Mouse (Mus musculus) limb, embryonic 10.5 days (tissue): ENCODE measurements at regions not wholly inside any gene's neighbourhood (a gene's known extent, or its start where the extent isn't known, plus 50 kb on each side); places are given as distances from the start of the nearest gene placed in this dataset.

Experiments
- DNase-seq: peaks from one replicate; pipeline ENCODE4 v3.0.0-alpha.2; 2017; ENCODE audit warnings: low spot score
- H3K27ac ChIP-seq: fragments of 300-500 bp; sonication (generic); 2 replicates; pipeline ENCODE4 v1.5.1; 2016; ENCODE audit warnings: mild to moderate bottlenecking
- H3K27me3 ChIP-seq: fragments of 300-500 bp; sonication (generic); 2 replicates; pipeline ENCODE4 v1.6.1; 2016; ENCODE audit warnings: low read depth, mild to moderate bottlenecking; ENCODE audit not compliant: poor library complexity, severe bottlenecking
- H3K36me3 ChIP-seq: fragments of 300-500 bp; sonication (generic); 2 replicates; pipeline ENCODE4 v1.6.1; 2016; ENCODE audit warnings: mild to moderate bottlenecking, moderate library complexity
- H3K4me1 ChIP-seq: fragments of 300-500 bp; sonication (generic); 2 replicates; pipeline ENCODE4 v1.6.1; 2016
- H3K4me3 ChIP-seq: fragments of 300-500 bp; sonication (generic); 2 replicates; pipeline ENCODE4 v1.5.1; 2016; ENCODE audit warnings: mild to moderate bottlenecking, moderate library complexity
- H3K9me3 ChIP-seq: fragments of 300-500 bp; sonication (generic); replicated peaks from 2 replicates; pipeline ENCODE4 v1.6.1; 2016; ENCODE audit warnings: mild to moderate bottlenecking
- WGBS: fragments of 180-500 bp; shearing (Covaris S2); methylation state at CpG from one replicate; pipeline ENCODE4 v1.1.7; 2016; 5-methylcytosine and 5-hydroxymethylcytosine counted together

DNA sequence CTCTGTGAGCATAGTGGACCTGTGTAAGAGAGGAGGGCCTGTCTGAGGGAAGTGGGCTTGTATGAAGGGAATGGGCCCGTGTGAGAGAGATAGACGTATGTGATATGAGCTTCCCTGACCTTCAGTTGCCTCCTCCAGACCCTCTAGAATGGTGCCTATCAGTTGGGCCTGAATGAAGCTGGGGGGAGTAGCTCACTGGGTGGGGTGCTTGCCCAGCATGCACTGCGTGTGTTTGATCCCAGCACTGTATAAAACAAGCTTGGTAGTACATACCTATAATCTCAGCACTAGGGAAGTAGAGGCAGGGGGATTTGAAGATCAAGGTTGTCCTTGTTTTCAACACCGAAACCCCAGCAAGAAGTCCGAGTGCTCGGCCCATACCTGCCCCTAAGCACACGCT, 120.1 kb downstream of the Inhbb start:
- H3K9me3 ChIP-seq = no peaks in the 10 kb centered on the region
- DNase-seq = no peak
- no peak overlapping the region for H3K4me3 ChIP-seq
- 88% methylated on average over 7 of the region's 7 CpGs for WGBS
- H3K27me3 ChIP-seq = peaks cover 14% of the 10 kb centered on the region; the same call in 1 of the 2 replicates
- no peaks in the 10 kb centered on the region for H3K36me3 ChIP-seq
- H3K4me1 ChIP-seq = peaks cover 20% of the 10 kb centered on the region
- no peak overlapping the region for H3K27ac ChIP-seq

DNA sequence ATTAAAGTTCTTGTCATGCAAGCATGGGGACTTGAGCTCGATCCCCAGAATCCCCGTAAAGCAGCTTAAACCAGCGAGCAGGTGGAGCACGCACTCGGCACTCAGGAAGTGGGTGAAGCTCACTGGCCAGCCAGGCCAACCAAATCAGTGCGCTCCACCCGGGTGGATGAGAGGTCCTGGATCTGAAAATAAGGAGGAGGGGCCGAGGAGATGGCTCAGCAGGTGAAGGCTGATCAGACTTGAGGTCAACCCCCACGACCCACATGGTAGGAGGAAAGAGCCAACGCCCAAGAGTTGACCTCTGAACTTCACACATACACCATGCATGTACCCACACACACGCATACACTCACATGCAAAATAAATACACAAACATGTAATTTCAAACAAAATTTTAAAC, 120.8 kb downstream of the Inhbb start:
- peaks cover 20% of the 10 kb centered on the region for H3K4me1 ChIP-seq
- H3K27ac ChIP-seq = no peak overlapping the region
- H3K4me3 ChIP-seq = no peak overlapping the region
- no peaks in the 10 kb centered on the region for H3K9me3 ChIP-seq
- no peak for DNase-seq
- H3K36me3 ChIP-seq = no peaks in the 10 kb centered on the region
- H3K27me3 ChIP-seq = peaks cover 11% of the 10 kb centered on the region; the same call in 1 of the 2 replicates
- WGBS = 89% methylated on average over 11 of the region's 11 CpGs

DNA sequence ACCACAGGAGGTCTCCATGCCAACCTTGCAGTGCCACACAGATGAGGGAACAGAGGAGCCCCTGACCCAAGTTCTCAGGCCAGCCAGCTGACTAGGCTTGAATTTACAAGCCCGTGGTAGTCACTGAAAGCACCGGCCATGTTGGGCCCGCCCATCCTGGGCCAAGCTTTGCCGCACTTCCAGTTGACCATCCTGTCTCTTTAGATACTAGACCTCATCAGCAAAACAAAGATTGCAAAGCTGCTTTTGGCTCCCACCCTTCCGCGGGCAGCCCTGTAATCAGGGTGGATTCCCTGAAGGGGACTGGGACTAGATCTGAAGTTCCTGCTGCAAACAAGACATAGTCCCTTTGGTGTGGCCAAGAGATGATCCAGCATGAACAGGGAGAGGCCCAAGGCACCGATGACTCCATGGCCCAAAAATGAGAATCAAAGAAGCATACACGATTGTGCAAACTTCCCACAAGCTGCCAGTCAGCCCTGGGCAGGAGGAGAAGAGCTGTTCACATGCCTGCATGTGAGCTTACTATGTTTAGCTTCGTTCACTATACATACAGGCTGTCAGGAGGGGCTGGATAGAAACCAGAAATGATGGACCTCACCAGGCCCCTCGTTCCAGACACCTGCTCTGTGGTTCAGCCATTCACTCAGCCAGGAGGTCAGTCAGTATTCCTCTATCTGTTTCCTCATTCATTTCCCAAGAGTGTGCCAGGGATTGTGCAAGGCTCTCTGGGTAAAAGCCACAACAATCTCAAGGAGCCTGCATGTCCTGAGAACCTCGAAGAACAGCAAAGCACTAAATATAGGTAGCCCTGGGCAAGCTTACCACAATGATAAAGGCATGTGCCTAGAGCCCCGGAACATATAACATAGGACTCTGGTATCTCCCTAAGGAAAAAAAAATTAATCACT, 122.0 kb downstream of the Inhbb start:
- H3K27ac ChIP-seq = no peak overlapping the region
- H3K27me3 ChIP-seq = peaks cover 8% of the 10 kb centered on the region; the same call in 1 of the 2 replicates
- H3K4me3 ChIP-seq = no peak overlapping the region
- H3K36me3 ChIP-seq = no peaks in the 10 kb centered on the region
- 84% methylated on average over 12 of the region's 12 CpGs for WGBS
- H3K4me1 ChIP-seq = peaks cover 11% of the 10 kb centered on the region
- H3K9me3 ChIP-seq = no peaks in the 10 kb centered on the region
- DNase-seq = no peak

DNA sequence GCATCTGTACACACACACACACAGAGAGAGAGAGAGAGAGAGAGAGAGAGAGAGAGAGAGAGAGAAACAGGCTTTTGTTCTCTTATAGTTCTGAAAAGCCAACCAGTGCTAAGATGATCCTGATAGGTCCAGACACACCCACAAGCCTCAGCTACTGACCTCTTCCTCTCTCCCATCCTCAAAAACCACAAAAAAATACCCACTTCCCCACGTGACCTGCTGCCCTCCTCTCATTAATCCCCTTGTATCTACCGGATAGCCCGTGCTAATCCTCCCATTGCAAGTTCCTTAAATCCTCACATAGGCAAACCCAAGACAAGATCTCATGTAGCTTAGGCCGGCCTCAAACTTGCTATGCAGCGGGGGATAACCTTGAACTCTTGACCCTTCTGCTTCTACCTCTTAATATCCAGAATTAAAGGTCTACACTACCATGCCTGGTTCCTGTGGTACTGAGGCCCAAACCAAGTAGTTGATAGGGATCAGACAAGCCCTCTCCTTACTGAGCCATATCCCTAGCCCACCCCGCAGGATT, 123.3 kb downstream of the Inhbb start:
- H3K27me3 ChIP-seq = no peaks in the 10 kb centered on the region
- H3K36me3 ChIP-seq = no peaks in the 10 kb centered on the region
- no peak for DNase-seq
- WGBS = 88% methylated on average over 6 of the region's 6 CpGs
- no peak overlapping the region for H3K27ac ChIP-seq
- H3K4me1 ChIP-seq = no peaks in the 10 kb centered on the region
- H3K9me3 ChIP-seq = no peaks in the 10 kb centered on the region
- H3K4me3 ChIP-seq = no peak overlapping the region

DNA sequence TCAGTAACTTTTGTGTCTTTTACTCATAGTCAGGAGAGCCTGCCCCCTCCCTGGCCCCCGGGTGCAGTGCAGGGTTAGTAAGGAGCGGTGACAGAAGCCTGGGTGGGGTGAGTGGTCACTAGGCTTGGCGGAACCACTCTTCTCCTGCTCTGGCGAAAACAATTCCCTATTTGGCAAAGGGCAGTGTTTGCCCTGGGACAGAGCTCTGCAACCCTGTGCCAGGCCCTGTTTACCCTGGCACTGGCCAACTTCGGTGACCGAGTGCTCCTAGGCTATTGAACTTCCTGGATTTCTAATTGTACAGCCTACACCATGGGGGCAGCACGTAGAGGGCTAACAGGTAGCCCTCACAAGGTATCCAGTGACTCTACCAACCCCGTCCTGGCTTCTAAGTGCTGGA, 126.9 kb downstream of the Inhbb start:
- H3K27ac ChIP-seq = no peak overlapping the region
- WGBS = 92% methylated on average over 8 of the region's 8 CpGs
- DNase-seq = no peak
- no peaks in the 10 kb centered on the region for H3K9me3 ChIP-seq
- H3K36me3 ChIP-seq = no peaks in the 10 kb centered on the region
- H3K4me1 ChIP-seq = no peaks in the 10 kb centered on the region
- H3K4me3 ChIP-seq = no peak overlapping the region
- no peaks in the 10 kb centered on the region for H3K27me3 ChIP-seq

DNA sequence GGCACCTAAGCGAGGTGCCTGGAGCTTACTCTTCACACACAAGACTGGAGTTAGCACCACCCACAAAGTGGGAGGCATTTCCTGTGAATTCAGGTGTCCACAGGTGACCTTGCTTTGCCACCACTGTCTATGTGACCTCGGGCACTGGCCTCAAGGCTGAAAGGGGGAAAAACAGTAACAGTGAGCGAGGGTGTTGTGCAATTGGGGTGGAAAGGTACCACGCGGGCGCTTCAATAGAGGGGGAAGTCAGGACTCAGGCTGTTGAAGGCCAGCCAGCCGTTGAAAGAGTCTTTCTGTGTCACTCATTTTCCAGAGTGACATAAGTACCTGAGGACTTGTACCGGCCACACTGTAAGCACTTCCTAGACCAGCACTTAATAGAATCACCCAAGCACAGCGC, 128.2 kb downstream of the Inhbb start:
- no peaks in the 10 kb centered on the region for H3K4me1 ChIP-seq
- no peak for DNase-seq
- no peak overlapping the region for H3K27ac ChIP-seq
- no peaks in the 10 kb centered on the region for H3K36me3 ChIP-seq
- H3K9me3 ChIP-seq = no peaks in the 10 kb centered on the region
- WGBS = 90% methylated on average over 9 of the region's 9 CpGs
- H3K4me3 ChIP-seq = no peak overlapping the region
- H3K27me3 ChIP-seq = no peaks in the 10 kb centered on the region

DNA sequence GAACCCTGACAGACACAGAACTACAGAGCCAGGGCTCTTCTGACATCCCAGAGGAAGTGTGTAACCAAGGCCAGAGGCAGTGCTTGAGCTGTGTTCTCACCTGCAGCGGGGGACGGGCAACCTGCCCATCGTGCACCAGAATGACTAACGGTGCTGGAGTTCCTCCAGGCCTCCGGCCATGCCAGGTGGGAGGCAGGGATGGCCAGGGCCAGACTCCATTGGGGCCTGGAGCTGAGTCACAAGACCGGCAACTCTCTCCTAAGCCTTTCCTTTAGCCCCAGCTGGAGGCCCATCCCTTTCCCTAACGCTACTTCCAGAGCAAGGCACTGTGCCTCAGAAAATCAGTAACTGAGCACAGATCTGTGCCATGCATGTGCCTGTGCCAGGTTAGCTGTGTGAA, 129.8 kb downstream of the Inhbb start:
- Histone ChIP-seq H3K27ac (no peak overlapping the region), H3K4me3 (no peak overlapping the region), H3K4me1 (no peaks in the 10 kb centered on the region), H3K27me3 (no peaks in the 10 kb centered on the region), H3K36me3 (no peaks in the 10 kb centered on the region), H3K9me3 (no peaks in the 10 kb centered on the region)
- WGBS = 78% methylated on average over 7 of the region's 7 CpGs
- no peak for DNase-seq

DNA sequence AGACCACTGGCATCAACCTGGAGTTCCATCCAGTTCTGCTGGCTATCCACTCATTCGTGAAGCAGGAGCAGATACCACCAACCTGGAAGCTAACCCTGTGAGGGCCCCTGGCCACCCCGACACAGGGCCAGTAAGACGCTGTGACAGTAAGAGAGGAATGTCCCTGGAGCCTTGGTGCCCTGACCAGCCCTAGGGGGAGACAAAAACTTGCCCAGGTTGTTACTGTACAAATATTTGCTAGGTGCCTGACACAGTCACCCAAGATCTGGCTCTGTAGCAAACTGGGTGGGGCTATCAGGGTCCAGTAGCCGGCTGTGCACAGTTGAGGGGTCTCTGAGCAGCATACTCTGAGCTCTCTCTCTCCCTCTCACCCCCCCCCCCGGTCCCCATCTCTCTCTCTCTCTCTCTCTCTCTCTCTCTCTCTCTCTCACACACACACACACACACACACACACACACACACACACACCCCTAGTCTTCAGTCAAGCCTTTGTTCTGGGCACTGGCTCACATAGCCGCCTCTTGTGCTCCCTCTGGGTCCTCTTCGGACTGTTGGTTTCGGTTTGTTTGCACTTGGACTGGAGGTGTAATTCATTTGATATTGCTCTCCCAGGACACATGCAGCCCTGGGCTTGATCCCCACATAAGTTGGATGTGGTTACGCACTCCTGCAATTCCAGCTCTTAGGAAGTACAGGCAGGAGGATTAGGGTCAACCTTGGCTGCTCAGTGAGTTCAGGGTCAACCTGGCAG, 131.7 kb downstream of the Inhbb start:
- H3K36me3 ChIP-seq = no peaks in the 10 kb centered on the region
- WGBS = 87% methylated on average over 8 of the region's 9 CpGs
- no peak overlapping the region for H3K4me3 ChIP-seq
- H3K27ac ChIP-seq = no peak overlapping the region
- no peak for DNase-seq
- no peaks in the 10 kb centered on the region for H3K4me1 ChIP-seq
- H3K9me3 ChIP-seq = no peaks in the 10 kb centered on the region
- no peaks in the 10 kb centered on the region for H3K27me3 ChIP-seq

DNA sequence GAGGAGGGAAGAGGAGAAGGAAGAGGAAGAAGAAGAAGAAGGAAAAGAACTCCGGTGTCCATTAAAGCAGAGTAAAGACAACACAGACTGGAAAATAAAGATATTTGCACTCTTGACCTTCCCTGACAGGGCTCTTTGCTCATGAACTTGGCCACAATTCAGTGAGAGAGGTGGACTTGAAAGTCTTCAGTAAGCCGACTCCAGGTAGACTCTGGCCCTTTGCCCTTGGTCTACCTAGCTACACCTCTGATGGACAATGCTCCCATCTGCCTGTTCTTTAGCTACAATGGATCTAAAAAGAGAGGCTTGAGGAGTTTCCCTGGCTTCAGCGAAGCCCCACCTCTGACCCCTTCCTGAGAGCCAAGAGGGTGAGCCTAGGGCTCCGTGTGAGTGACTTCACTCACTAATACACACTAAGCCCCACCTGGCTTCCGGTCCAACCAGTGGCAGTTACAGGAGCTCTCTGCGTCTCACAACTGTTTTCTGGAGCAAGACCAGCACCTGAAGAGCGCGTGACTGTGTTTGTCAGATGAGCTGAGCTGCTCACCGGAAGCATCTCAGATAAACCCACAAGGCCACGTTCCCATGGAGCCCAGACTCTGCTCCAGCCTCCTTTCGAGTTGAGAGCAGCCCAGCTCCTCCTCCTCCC, 132.4 kb downstream of the Inhbb start:
- H3K27ac ChIP-seq = no peak overlapping the region
- no peak overlapping the region for H3K4me3 ChIP-seq
- H3K27me3 ChIP-seq = no peaks in the 10 kb centered on the region
- no peaks in the 10 kb centered on the region for H3K36me3 ChIP-seq
- no peak for DNase-seq
- no peaks in the 10 kb centered on the region for H3K4me1 ChIP-seq
- 88% methylated on average over 11 of the region's 11 CpGs for WGBS
- no peaks in the 10 kb centered on the region for H3K9me3 ChIP-seq

DNA sequence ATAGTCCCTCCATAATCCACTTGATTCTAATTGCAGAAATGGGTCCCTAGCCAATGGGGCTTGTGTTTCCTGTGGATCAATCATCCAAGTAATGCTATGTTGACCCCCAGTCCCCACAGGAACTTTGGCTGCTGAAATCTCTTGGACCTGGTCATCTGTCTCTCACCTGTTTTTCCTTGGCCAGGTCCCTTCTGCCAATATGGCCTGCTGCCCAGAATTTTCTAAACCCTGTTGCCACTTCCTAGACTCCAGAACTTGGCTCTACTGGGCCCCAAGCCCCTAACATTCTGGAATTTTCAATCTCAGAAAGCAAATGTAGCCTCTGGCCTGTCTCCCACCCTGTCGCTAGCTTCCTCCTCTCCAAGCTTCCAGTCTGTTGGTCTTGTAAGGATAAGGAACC, 139.6 kb downstream of the Inhbb start:
- no peak overlapping the region for H3K4me3 ChIP-seq

DNA sequence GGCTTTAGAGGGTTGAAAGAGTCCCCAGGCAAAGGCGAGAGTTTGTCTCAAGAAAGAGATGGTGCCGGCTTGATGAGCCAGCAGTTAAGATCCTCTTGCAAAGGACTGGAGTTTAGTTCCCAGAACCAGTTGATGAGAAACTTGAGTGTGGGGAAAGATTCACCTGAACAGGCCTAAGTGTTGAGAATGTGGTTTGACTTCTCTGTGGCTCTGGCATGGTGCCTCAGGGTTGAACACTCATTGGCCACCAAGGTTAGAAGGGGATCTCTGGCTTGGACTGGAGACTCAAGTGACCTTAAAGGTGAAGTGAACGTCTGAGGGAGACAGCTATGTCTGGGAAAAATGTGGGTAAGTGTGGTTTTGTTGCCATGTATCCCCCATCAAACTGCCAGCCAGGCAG, 142.8 kb downstream of the Inhbb start:
- H3K27ac ChIP-seq = no peak overlapping the region

More for the DNA sequence above, 139.6 kb downstream of the Inhbb start:
- H3K27ac ChIP-seq = no peak overlapping the region
- no peaks in the 10 kb centered on the region for H3K36me3 ChIP-seq
- H3K27me3 ChIP-seq = no peaks in the 10 kb centered on the region
- H3K9me3 ChIP-seq = no peaks in the 10 kb centered on the region
- WGBS = 89% methylated on average over 1 of the region's 1 CpGs
- H3K4me1 ChIP-seq = no peaks in the 10 kb centered on the region
- DNase-seq = no peak

DNA sequence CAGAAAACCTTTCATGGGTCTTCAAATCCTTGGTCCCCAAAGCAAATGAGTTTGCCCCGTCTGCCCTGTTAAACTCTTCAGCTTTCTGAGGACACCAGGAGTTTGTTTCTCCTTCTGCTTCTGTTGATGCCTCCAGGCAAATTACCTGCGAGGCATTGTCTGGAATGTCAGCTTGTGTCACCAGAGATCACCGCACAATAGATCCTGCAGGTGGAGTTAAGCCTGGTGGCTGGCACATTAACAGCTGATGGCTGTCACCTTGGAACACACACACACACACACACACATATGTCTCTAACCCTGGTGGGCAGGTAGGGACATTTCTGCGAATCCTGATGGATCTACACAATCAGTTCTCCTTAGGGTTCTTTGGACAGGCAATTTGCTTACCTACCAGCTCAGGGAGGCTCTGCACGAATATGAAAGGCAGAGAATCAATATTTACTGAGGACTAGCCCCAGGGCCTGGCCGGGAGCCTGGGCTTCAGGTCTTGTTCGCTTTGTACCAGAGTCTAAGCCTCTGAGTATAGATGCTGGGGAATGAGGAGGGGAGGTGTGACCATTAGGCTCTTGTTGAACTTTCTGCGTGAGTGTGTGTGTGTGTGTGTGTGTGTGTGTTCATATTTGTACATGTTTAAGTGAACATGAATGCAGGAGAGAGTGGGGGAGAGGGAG, 143.4 kb downstream of the Inhbb start:
- no peak for DNase-seq
- H3K36me3 ChIP-seq = no peaks in the 10 kb centered on the region
- no peak overlapping the region for H3K4me3 ChIP-seq
- WGBS = 87% methylated on average over 8 of the region's 8 CpGs
- H3K27me3 ChIP-seq = no peaks in the 10 kb centered on the region
- H3K27ac ChIP-seq = no peak overlapping the region
- no peaks in the 10 kb centered on the region for H3K4me1 ChIP-seq
- H3K9me3 ChIP-seq = no peaks in the 10 kb centered on the region

More for the DNA sequence above, 142.8 kb downstream of the Inhbb start:
- Histone ChIP-seq H3K36me3 (no peaks in the 10 kb centered on the region), H3K27me3 (no peaks in the 10 kb centered on the region), H3K9me3 (no peaks in the 10 kb centered on the region), H3K4me3 (no peak overlapping the region), H3K4me1 (no peaks in the 10 kb centered on the region)
- 88% methylated on average over 3 of the region's 3 CpGs for WGBS
- no peak for DNase-seq
